Mouse (Mus musculus) heart, embryonic 16.5 days (tissue): Measurements from ENCODE around the gene Jakmip3. TPM values are rescaled to one million over a fixed set of nuclear protein-coding genes. Genes with fewer than 3 reads are reported as not detected.

ENCODE experiments used
- ATAC-seq: fragments of 200-750 bp; cut with Nextera tagmentation; replicated peaks from 2 replicates; pipeline ENCODE4 v1.8.0; 2017; ENCODE audit warnings: moderate number of reproducible peaks; ENCODE audit not compliant: insufficient read depth, low FRiP score; ENCODE audit errors: extremely low read depth
- H3K27ac ChIP-seq: fragments of 300-500 bp; sonication (generic); 2 replicates; pipeline ENCODE4 v1.5.1; 2014; ENCODE audit warnings: mild to moderate bottlenecking, low read length, control low read depth, moderate library complexity
- H3K27me3 ChIP-seq: fragments of 300-500 bp; sonication (generic); 2 replicates; pipeline ENCODE4 v1.6.1; 2014; ENCODE audit warnings: low read length, mixed read lengths; ENCODE audit not compliant: control insufficient read depth, insufficient read depth
- H3K36me3 ChIP-seq: fragments of 300-500 bp; sonication (generic); 2 replicates; pipeline ENCODE4 v1.6.1; 2014; ENCODE audit not compliant: control insufficient read depth, insufficient read depth
- H3K4me1 ChIP-seq: fragments of 300-500 bp; sonication (generic); 2 replicates; pipeline ENCODE4 v1.6.1; 2014; ENCODE audit warnings: low read length, mixed read lengths; ENCODE audit not compliant: control insufficient read depth, insufficient read depth
- H3K4me2 ChIP-seq: fragments of 300-500 bp; sonication (generic); 2 replicates; pipeline ENCODE4 v1.6.1; 2014; ENCODE audit warnings: low read depth, mild to moderate bottlenecking, control low read depth, low read length
- H3K4me3 ChIP-seq: fragments of 300-500 bp; sonication (generic); 2 replicates; pipeline ENCODE4 v1.5.1; 2014; ENCODE audit warnings: mild to moderate bottlenecking, control low read depth, low read length
- H3K9ac ChIP-seq: fragments of 300-500 bp; sonication (generic); 2 replicates; pipeline ENCODE4 v1.6.1; 2014; ENCODE audit warnings: low read length, control low read depth
- H3K9me3 ChIP-seq: fragments of 300-500 bp; sonication (generic); replicated peaks from 2 replicates; pipeline ENCODE4 v1.6.1; 2016; ENCODE audit warnings: low read length; ENCODE audit not compliant: control insufficient read depth
- WGBS: fragments of 180-500 bp; shearing (Covaris S2); extraction: QIAGEN DNeasy Blood & Tissue Kit; methylation state at CpG from one replicate; pipeline ENCODE4 v1.1.7; 2014; 5-methylcytosine and 5-hydroxymethylcytosine counted together
- polyA plus RNA-seq: library from polyadenylated mRNA; unstranded; fragments of >200 nt; fragmentation: Nextera tagmentation; extraction: Ambion mirVana; gene quantifications from 2 replicates; pipeline ENCODE4 v1.2.1, GENCODE M21; 2015

The Jakmip3 gene
- polyA plus RNA-seq, 1 experiment from 2014 or later, result not detected

- H3K4me1 ChIP-seq, result peaks cover 12% of the 10 kb centered on the region
- H3K4me2 ChIP-seq, result no peak overlapping the region
- no peaks in the 10 kb centered on the region for H3K9me3 ChIP-seq
- H3K36me3 ChIP-seq, result no peaks in the 10 kb centered on the region
- H3K27ac ChIP-seq, result no peak overlapping the region
- no peaks in the 10 kb centered on the region for H3K27me3 ChIP-seq
- WGBS, result 65% methylated on average over 6 of the region's 6 CpGs
- no peak for ATAC-seq
- no peak overlapping the region for H3K4me3 ChIP-seq
- H3K9ac ChIP-seq, result no peak overlapping the region
Observed at GRCm38 (mm10) chr7:139130361-139130760, 189.8 kb downstream of the Jakmip3 start.

- 63% methylated on average over 8 of the region's 8 CpGs for WGBS
- Histone ChIP-seq H3K4me3 (no peak overlapping the region), H3K4me2 (no peak overlapping the region), H3K9ac (no peak overlapping the region), H3K27me3 (no peaks in the 10 kb centered on the region), H3K9me3 (no peaks in the 10 kb centered on the region), H3K4me1 (peaks cover 16% of the 10 kb centered on the region), H3K36me3 (no peaks in the 10 kb centered on the region), H3K27ac (no peak overlapping the region)
- no peak for ATAC-seq
Observed at GRCm38 (mm10) chr7:139131538-139131937, 191.0 kb downstream of the Jakmip3 start.

- ATAC-seq, result no peak
- H3K9me3 ChIP-seq, result no peaks in the 10 kb centered on the region
- peaks cover 16% of the 10 kb centered on the region for H3K4me1 ChIP-seq
- no peaks in the 10 kb centered on the region for H3K27me3 ChIP-seq
- 47% methylated on average over 3 of the region's 3 CpGs for WGBS
- no peaks in the 10 kb centered on the region for H3K36me3 ChIP-seq
- H3K27ac ChIP-seq, result no peak overlapping the region
- H3K4me3 ChIP-seq, result no peak overlapping the region
- H3K9ac ChIP-seq, result no peak overlapping the region
- no peak overlapping the region for H3K4me2 ChIP-seq
Observed at GRCm38 (mm10) chr7:139133446-139133845, 192.9 kb downstream of the Jakmip3 start.

Other genes starting within 250 kb of the Jakmip3 start
- 22.7 and 26.6 TPM in 2 replicates for gene Ppp2r2d, start 94.7 kb upstream of the Jakmip3 start, polyA plus RNA-seq
- gene Mapk1ip1, start 94.5 kb upstream of the Jakmip3 start, polyA plus RNA-seq, result 15.4 TPM in 2 replicates
- gene Bnip3, start 31.2 kb upstream of the Jakmip3 start, polyA plus RNA-seq, result 258 and 260 TPM in 2 replicates
- gene Dpysl4, start 145.3 kb downstream of the Jakmip3 start, polyA plus RNA-seq, result 1.6 and 2.5 TPM in 2 replicates